9 mouse cellular contexts compared by ENCODE assay signal in genomic region chr4:126197485-126197884, GRCm38 (mm10). TPM values are rescaled to one million over a fixed set of nuclear protein-coding genes. Genes with fewer than 3 reads are reported as not detected.
DNase-seq lines count a peak whose midpoint lies in the region; ATAC-seq and TF ChIP-seq lines count a peak whose summit lies in the region.
"Had no signal": no experiment of that assay in that cellular context is flagged by ENCODE, and none has a peak within 500 bp of the region (broad histone marks: within the 10 kb centered on the region; RNA-seq: fewer than 3 reads in every experiment).

No protein-coding gene starts in this region.

- no peak overlapping the region for H3K27ac ChIP-seq in intestine, postnatal 0 days (ENCODE audit: low read depth, low read length)
- no peak overlapping the region for H3K27ac ChIP-seq in intestine, embryonic 15.5 days
- peak overlapping the region; percentile 27; the same call in 1 of the 2 replicates for H3K27ac ChIP-seq in brown adipose tissue, adult 24 weeks (replicated peaks; ENCODE audit: low read depth, low read length)
- H3K27ac ChIP-seq in lung, postnatal 0 days (ENCODE audit: low read length) = no peak overlapping the region
- H3K27ac ChIP-seq in midbrain, postnatal 0 days (ENCODE audit: low read depth, low read length) = no peak overlapping the region
- H3K27ac ChIP-seq: neural tube, embryonic 15.5 days had no signal

- H3K4me3 ChIP-seq in intestine, postnatal 0 days (ENCODE audit: low read depth, low read length) = no peak overlapping the region
- H3K4me3 ChIP-seq in intestine, embryonic 15.5 days (replicated peaks) = no peak overlapping the region
- H3K4me3 ChIP-seq in brown adipose tissue, adult 24 weeks (ENCODE audit: insufficient read depth, low read depth, low read length) = no peak overlapping the region
- H3K4me3 ChIP-seq in lung, postnatal 0 days (ENCODE audit: low read depth, low read length) = no peak overlapping the region
- no peak overlapping the region for H3K4me3 ChIP-seq in midbrain, postnatal 0 days (ENCODE audit: low read depth, low read length)
- H3K4me3 ChIP-seq: neural tube, embryonic 15.5 days had no signal

- no peak for TF ChIP-seq CTCF in intestine, postnatal 0 days (IDR thresholded peaks at IDR 0.05; ENCODE audit: low read depth)
- TF ChIP-seq CTCF in lung, postnatal 0 days (IDR thresholded peaks at IDR 0.05) = no peak
- no peak for TF ChIP-seq CTCF in midbrain, postnatal 0 days (IDR thresholded peaks at IDR 0.05)

- H3K36me3 ChIP-seq in intestine, postnatal 0 days (ENCODE audit: control insufficient read depth, insufficient read depth) = peaks cover 21% of the 10 kb centered on the region
- H3K36me3 ChIP-seq in intestine, embryonic 15.5 days = no peaks in the 10 kb centered on the region
- H3K36me3 ChIP-seq in lung, postnatal 0 days (ENCODE audit: insufficient read depth, low read length) = peaks cover 11% of the 10 kb centered on the region
- H3K36me3 ChIP-seq in midbrain, postnatal 0 days (ENCODE audit: insufficient read depth, low read length) = peaks cover 7% of the 10 kb centered on the region; the same call in 1 of the 2 replicates

- WGBS in intestine, postnatal 0 days = 43% methylated on average over 3 of the region's 3 CpGs
- WGBS in intestine, embryonic 15.5 days = 64% methylated on average over 3 of the region's 3 CpGs
- 25% methylated on average over 3 of the region's 3 CpGs for WGBS in lung, postnatal 0 days
- WGBS in midbrain, postnatal 0 days = 69% methylated on average over 3 of the region's 3 CpGs

- H3K9me3 ChIP-seq in intestine, postnatal 0 days (ENCODE audit: control insufficient read depth) = no peaks in the 10 kb centered on the region
- H3K9me3 ChIP-seq in intestine, embryonic 15.5 days = no peaks in the 10 kb centered on the region
- no peaks in the 10 kb centered on the region for H3K9me3 ChIP-seq in lung, postnatal 0 days (ENCODE audit: low read length)
- H3K9me3 ChIP-seq in midbrain, postnatal 0 days (ENCODE audit: low read length) = no peaks in the 10 kb centered on the region
- H3K9me3 ChIP-seq: neural tube, embryonic 15.5 days had no signal

- no peak for TF ChIP-seq EP300 in lung, postnatal 0 days (IDR thresholded peaks at IDR 0.05)

- DNase-seq in CD4-positive helper T cell, adult 2 months (ENCODE audit: low read depth, low spot score) = peak; percentile 57
- peak; percentile 61 for DNase-seq in lung, postnatal 0 days (ENCODE audit: low spot score)
- DNase-seq in urinary bladder, postnatal 25 days (ENCODE audit: low spot score) = no peak
- no peak for DNase-seq in midbrain, postnatal 0 days (ENCODE audit: low spot score)

- H3K4me1 ChIP-seq in intestine, postnatal 0 days (replicated peaks; ENCODE audit: control insufficient read depth, insufficient read depth, low read length) = peaks cover 7% of the 10 kb centered on the region
- H3K4me1 ChIP-seq in intestine, embryonic 15.5 days (replicated peaks) = peaks cover 23% of the 10 kb centered on the region
- H3K4me1 ChIP-seq in brown adipose tissue, adult 24 weeks (ENCODE audit: control insufficient read depth, insufficient read depth, insufficient read length, low read length) = peaks cover 20% of the 10 kb centered on the region
- H3K4me1 ChIP-seq in lung, postnatal 0 days (ENCODE audit: insufficient read depth, low read depth, low read length) = peaks cover 19% of the 10 kb centered on the region
- 0 out of 2 replicates have a peak, but pooled peaks cover 3% of the 10 kb centered on the region for H3K4me1 ChIP-seq in midbrain, postnatal 0 days (ENCODE audit: insufficient read depth, low read length)

- H3K27me3 ChIP-seq in intestine, postnatal 0 days (replicated peaks; ENCODE audit: control insufficient read depth, insufficient read depth, low read length) = no peaks in the 10 kb centered on the region
- H3K27me3 ChIP-seq in intestine, embryonic 15.5 days (replicated peaks) = no peaks in the 10 kb centered on the region
- no peaks in the 10 kb centered on the region for H3K27me3 ChIP-seq in lung, postnatal 0 days (replicated peaks; ENCODE audit: insufficient read depth, low read length)
- H3K27me3 ChIP-seq in midbrain, postnatal 0 days (ENCODE audit: insufficient read depth, low read length) = no peaks in the 10 kb centered on the region
- H3K27me3 ChIP-seq: neural tube, embryonic 15.5 days had no signal

- 0 out of 2 replicates have a peak overlapping the region, but pooled peaks have one; percentile 3 for H3K4me2 ChIP-seq in intestine, postnatal 0 days (replicated peaks; ENCODE audit: low read depth)
- H3K4me2 ChIP-seq in intestine, embryonic 15.5 days (replicated peaks) = no peak overlapping the region
- H3K4me2 ChIP-seq in lung, postnatal 0 days (replicated peaks; ENCODE audit: low read depth, low read length) = no peak overlapping the region
- H3K4me2 ChIP-seq in midbrain, postnatal 0 days (ENCODE audit: low read depth, low read length, poor library complexity, severe bottlenecking) = no peak overlapping the region
- H3K4me2 ChIP-seq: neural tube, embryonic 15.5 days had no signal

- no peak overlapping the region for H3K9ac ChIP-seq in intestine, postnatal 0 days (ENCODE audit: low read depth, low read length)
- H3K9ac ChIP-seq in intestine, embryonic 15.5 days = no peak overlapping the region
- H3K9ac ChIP-seq in lung, postnatal 0 days (replicated peaks; ENCODE audit: low read depth) = no peak overlapping the region
- no peak overlapping the region for H3K9ac ChIP-seq in midbrain, postnatal 0 days (replicated peaks; ENCODE audit: low read length, poor library complexity, severe bottlenecking)
- H3K9ac ChIP-seq: neural tube, embryonic 15.5 days had no signal

- ATAC-seq in intestine, postnatal 0 days = no peak
- no peak for ATAC-seq in intestine, embryonic 15.5 days
- no peak for ATAC-seq in lung, postnatal 0 days
- ATAC-seq in midbrain, postnatal 0 days (ENCODE audit: low FRiP score) = no peak

RNA-seq across cellular contexts. Expression of gene Thrap3, which starts 5.1 kb away (rescaled TPM):
- 56.7 and 67.5 TPM in 2 replicates for polyA plus RNA-seq in intestine, postnatal 0 days (2015; fragmentation: Nextera tagmentation; extraction: Ambion mirVana)
- 172 and 202 TPM in 2 replicates for polyA plus RNA-seq in intestine, embryonic 15.5 days (2015; fragmentation: Nextera tagmentation; extraction: Ambion mirVana)
- polyA plus RNA-seq in brown adipose tissue, adult 24 weeks (2012; ENCODE audit: insufficient read depth, insufficient read length, missing spikeins) = 65.6 and 120 TPM in 2 replicates
- 98.6 and 112 TPM in 2 replicates for polyA plus RNA-seq in lung, postnatal 0 days (2015; fragmentation: Nextera tagmentation; extraction: Ambion mirVana)
- total RNA-seq in midbrain, postnatal 0 days (2014; rRNA removed) = 119 and 162 TPM in 2 replicates
- polyA plus RNA-seq in midbrain, postnatal 0 days (2015; fragmentation: Nextera tagmentation; extraction: Ambion mirVana) = 81.6 and 94.8 TPM in 2 replicates

RNA-seq across cellular contexts. Expression of gene Sh3d21, which starts 34.2 kb away (rescaled TPM):
- polyA plus RNA-seq in intestine, postnatal 0 days (2015; fragmentation: Nextera tagmentation; extraction: Ambion mirVana) = 10.0 and 12.3 TPM in 2 replicates
- 12.8 and 12.9 TPM in 2 replicates for polyA plus RNA-seq in intestine, embryonic 15.5 days (2015; fragmentation: Nextera tagmentation; extraction: Ambion mirVana)
- 2.1 and 3.5 TPM in 2 replicates for polyA plus RNA-seq in brown adipose tissue, adult 24 weeks (2012; ENCODE audit: insufficient read depth, insufficient read length, missing spikeins)
- polyA plus RNA-seq in lung, postnatal 0 days (2015; fragmentation: Nextera tagmentation; extraction: Ambion mirVana) = 23.3 and 30.7 TPM in 2 replicates
- total RNA-seq in midbrain, postnatal 0 days (2014; rRNA removed) = 0.19 and 2.7 TPM in 2 replicates
- polyA plus RNA-seq in midbrain, postnatal 0 days (2015; fragmentation: Nextera tagmentation; extraction: Ambion mirVana) = 2.6 and 2.9 TPM in 2 replicates

RNA-seq across cellular contexts. Expression of gene Eva1b, which starts 49.9 kb away (rescaled TPM):
- 28.9 and 29.0 TPM in 2 replicates for polyA plus RNA-seq in intestine, postnatal 0 days (2015; fragmentation: Nextera tagmentation; extraction: Ambion mirVana)
- 41.8 and 44.6 TPM in 2 replicates for polyA plus RNA-seq in intestine, embryonic 15.5 days (2015; fragmentation: Nextera tagmentation; extraction: Ambion mirVana)
- 8.6 and 13.5 TPM in 2 replicates for polyA plus RNA-seq in brown adipose tissue, adult 24 weeks (2012; ENCODE audit: insufficient read depth, insufficient read length, missing spikeins)
- 151 TPM in 2 replicates for polyA plus RNA-seq in lung, postnatal 0 days (2015; fragmentation: Nextera tagmentation; extraction: Ambion mirVana)
- 8.5 and 12.3 TPM in 2 replicates for total RNA-seq in midbrain, postnatal 0 days (2014; rRNA removed)
- polyA plus RNA-seq in midbrain, postnatal 0 days (2015; fragmentation: Nextera tagmentation; extraction: Ambion mirVana) = 9.1 and 10.6 TPM in 2 replicates
- total RNA-seq: megakaryocyte-erythroid progenitor cell, adult 5-6 weeks had no signal

RNA-seq across cellular contexts. Expression of gene Map7d1, which starts 58.7 kb away (rescaled TPM):
- polyA plus RNA-seq in intestine, postnatal 0 days (2015; fragmentation: Nextera tagmentation; extraction: Ambion mirVana) = 11.7 and 12.2 TPM in 2 replicates
- 26.7 and 27.6 TPM in 2 replicates for polyA plus RNA-seq in intestine, embryonic 15.5 days (2015; fragmentation: Nextera tagmentation; extraction: Ambion mirVana)
- polyA plus RNA-seq in brown adipose tissue, adult 24 weeks (2012; ENCODE audit: insufficient read depth, insufficient read length, missing spikeins) = 27.0 and 28.4 TPM in 2 replicates
- 27.2 and 33.3 TPM in 2 replicates for polyA plus RNA-seq in lung, postnatal 0 days (2015; fragmentation: Nextera tagmentation; extraction: Ambion mirVana)
- total RNA-seq in midbrain, postnatal 0 days (2014; rRNA removed) = 106 and 124 TPM in 2 replicates
- 56.9 and 61.2 TPM in 2 replicates for polyA plus RNA-seq in midbrain, postnatal 0 days (2015; fragmentation: Nextera tagmentation; extraction: Ambion mirVana)

Comparison
In these comparisons a context has a peak if more than half of its experiments do, and no peak if none do; other contexts are left out.
1. DNase-seq: peak in CD4-positive helper T cell, adult 2 months (single experiment) and lung, postnatal 0 days (single experiment); none in urinary bladder, postnatal 25 days (single experiment) and midbrain, postnatal 0 days (single experiment).